In genomic region chr6:131387221-131388039, GRCm38 (mm10) we compare ENCODE assay signal across 7 mouse cellular contexts. TPM values are rescaled to one million over a fixed set of nuclear protein-coding genes. Genes with fewer than 3 reads are reported as not detected.
DNase-seq lines count a peak whose midpoint lies in the region; ATAC-seq and TF ChIP-seq lines count a peak whose summit lies in the region.

No protein-coding gene starts in this region.

- peak overlapping the region; percentile 46 for H3K4me3 ChIP-seq in cortical plate, adult 2 months (ENCODE audit: insufficient read depth, low read length)

- DNase-seq in adipocyte (ENCODE audit: low spot score): peak; percentile 66
- DNase-seq in gastrocnemius, postnatal 10 days: peak; percentile 66
- DNase-seq in left cerebral cortex, postnatal 25 days (ENCODE audit: low spot score in 2 of 2): peak; percentile 77 to 95
- peak; percentile 54 for DNase-seq in mesoderm, embryonic 11.5 days (ENCODE audit: low read depth, low spot score)
- DNase-seq in right cerebral cortex, postnatal 4 days: peak; percentile 47

- ATAC-seq in inflammation-experienced regulatory T-cells, adult 6 months: peak; percentile 48

- no peak for TF ChIP-seq CTCF in cortical plate, adult 2 months (IDR thresholded peaks at IDR 0.05; ENCODE audit: extremely low read depth, insufficient read depth, low read length)

- H3K4me1 ChIP-seq in cortical plate, adult 2 months (ENCODE audit: control insufficient read depth, insufficient read depth, low read length): peaks cover 4% of the 10 kb centered on the region; the same call in 1 of the 2 replicates

- no peak for TF ChIP-seq POLR2A in cortical plate, adult 2 months (IDR thresholded peaks at IDR 0.05; ENCODE audit: extremely low read depth, insufficient read depth, low read length)

- intact Hi-C loops in left cerebral cortex, postnatal 25 days (cut with DNase I): loop anchor here (2.0 kb wide), 1 partner anchor 31 kb away; no protein-coding TSS in a partner anchor

- no peak overlapping the region for H3K27ac ChIP-seq in cortical plate, adult 2 months (ENCODE audit: insufficient read depth, low read length)

RNA-seq across cellular contexts. Expression of gene Ybx3, which starts 0.8 kb away (rescaled TPM):
- polyA plus RNA-seq in cortical plate, adult 2 months (2012; rRNA removed): 75.0 and 77.9 TPM in 2 replicates
- total RNA-seq in gastrocnemius, postnatal 10 days (2021): 100 to 1,000 TPM; 642 to 665 TPM
- polyA plus RNA-seq in inflammation-experienced regulatory T-cells, adult 6 months (2017; shearing (Covaris generic)): 10 to 100 TPM; 20.5 to 28.0 (median 24.7) TPM
- total RNA-seq in left cerebral cortex, postnatal 25 days (2021): 10 to 100 TPM; 45.7 to 48.8 TPM

RNA-seq across cellular contexts. Expression of gene Styk1, which starts 34.0 kb away (rescaled TPM):
- polyA plus RNA-seq in cortical plate, adult 2 months (2012; rRNA removed): 0.09 and 0.13 TPM in 2 replicates
- total RNA-seq in gastrocnemius, postnatal 10 days (2021): under 1 TPM; 0.88 to 0.94 TPM
- polyA plus RNA-seq in inflammation-experienced regulatory T-cells, adult 6 months (2017; shearing (Covaris generic)): not detected
- under 1 TPM; 0.14 to 0.25 TPM for total RNA-seq in left cerebral cortex, postnatal 25 days (2021)

Comparison
In these comparisons a context has a peak if more than half of its experiments do, and no peak if none do; other contexts are left out.
1. RNA of gene Ybx3, which starts 0.8 kb away (total RNA-seq): 642 to 665 TPM in gastrocnemius, postnatal 10 days; 45.7 to 48.8 TPM in left cerebral cortex, postnatal 25 days; every median in the first group is over 10 times any median in the second.
2. Peak in every context shown above with its lines, with median percentiles within 50 percentile points of each other: DNase-seq.